Mouse (Mus musculus) left cerebral cortex, adult 18-20 months (tissue): Measurements from ENCODE around the gene Cnr1. TPM values are rescaled to one million over a fixed set of nuclear protein-coding genes. Genes with fewer than 3 reads are reported as not detected.
A peak's percentile ranks its signal among the peaks of the same experiment; 100 is the strongest.

ENCODE experiments used
- DNase-seq, 2 experiments: peaks; one replicate each; pipeline ENCODE4 v3.0.0; 2021 to 2022; ENCODE audit warnings: low spot score in 2 of 2, mixed read lengths in 1 of 2
- long read RNA-seq, 2 experiments: library from polyadenylated mRNA; stranded (forward); transcript quantifications; one replicate each; pipeline ENCODE4 v2.0.0; 2021
- total RNA-seq, 2 experiments: library from RNA; stranded (reverse); gene quantifications; 2 replicates each; pipeline ENCODE4 v1.2.3; 2021

Gene Cnr1
- total RNA-seq = 100 to 1,000 TPM; 125 to 129 TPM
- long read RNA-seq, experiment 1, full-length matches to known transcripts = 17 of 37 reads
- long read RNA-seq, experiment 1, partial matches to known transcripts = 16 of 37 reads
- long read RNA-seq, experiment 1, other reads (novel, unspliced or antisense) = 4 of 37 reads
- long read RNA-seq, experiment 2, full-length matches to known transcripts = 6 of 25 reads
- long read RNA-seq, experiment 2, partial matches to known transcripts = 16 of 25 reads
- long read RNA-seq, experiment 2, other reads (novel, unspliced or antisense) = 3 of 25 reads

GRCm38 (mm10) chr4:33924234-33924888 is at the start of gene Cnr1:
Cnr1 (plus strand) TSS chr4:33924593.
- DNase-seq = peak; percentile 58 to 69

DNA sequence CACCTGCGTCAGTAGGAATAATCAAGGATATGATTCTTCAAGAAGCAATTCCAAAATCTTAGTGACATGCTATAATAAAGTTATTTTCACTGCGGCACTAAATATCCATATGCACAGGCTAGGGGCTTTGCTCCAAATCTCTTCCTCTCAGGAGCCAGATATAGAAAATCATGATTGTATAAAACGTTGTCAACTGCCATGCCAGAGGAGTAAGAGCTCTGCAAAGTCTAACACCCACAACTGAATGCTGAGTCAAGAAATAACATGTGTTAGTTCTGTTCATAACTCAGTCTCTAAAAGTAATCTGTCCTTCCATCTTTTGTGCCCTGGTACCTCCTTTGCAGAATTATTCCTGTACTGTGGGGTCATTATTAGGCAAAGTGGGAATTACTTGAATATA is 44.4 kb upstream of the Cnr1 start:
- peak in 1 of 2 experiments; percentile 9 for DNase-seq

GRCm38 (mm10) chr4:33886026-33886425 is 38.4 kb upstream of the Cnr1 start:
- DNase-seq = no peak

GRCm38 (mm10) chr4:33889976-33890375 is 34.4 kb upstream of the Cnr1 start:
- DNase-seq = no peak

- no peak for DNase-seq
Measured at GRCm38 (mm10) chr4:33892178-33892869, 32.1 kb upstream of the Cnr1 start.

- DNase-seq = peak; percentile 83 to 92
Measured at GRCm38 (mm10) chr4:33893841-33894240, 30.6 kb upstream of the Cnr1 start.

- DNase-seq = no peak
Measured at GRCm38 (mm10) chr4:33895046-33895445, 29.3 kb upstream of the Cnr1 start.

DNA sequence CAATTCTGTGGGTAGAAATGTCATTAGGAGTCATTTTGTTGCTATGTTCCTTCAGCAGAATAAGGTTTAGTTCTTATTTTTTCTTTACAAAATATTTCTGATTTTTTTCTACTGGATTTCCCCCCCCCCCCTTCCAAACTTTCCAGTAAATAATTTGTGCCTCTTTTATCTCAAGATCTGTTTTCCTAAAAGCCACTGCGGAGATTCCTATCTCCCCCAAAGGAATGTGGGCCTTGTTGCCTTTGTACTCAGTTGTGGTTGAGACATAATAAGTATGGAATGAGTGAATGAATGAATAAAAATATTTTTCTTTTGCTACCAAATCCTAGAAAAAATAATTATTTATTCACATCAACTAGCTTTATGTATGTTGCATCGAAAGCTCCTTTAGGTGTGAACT is 28.9 kb upstream of the Cnr1 start:
- DNase-seq = no peak

GRCm38 (mm10) chr4:33901659-33902058 is 22.7 kb upstream of the Cnr1 start:
- DNase-seq = no peak

DNA sequence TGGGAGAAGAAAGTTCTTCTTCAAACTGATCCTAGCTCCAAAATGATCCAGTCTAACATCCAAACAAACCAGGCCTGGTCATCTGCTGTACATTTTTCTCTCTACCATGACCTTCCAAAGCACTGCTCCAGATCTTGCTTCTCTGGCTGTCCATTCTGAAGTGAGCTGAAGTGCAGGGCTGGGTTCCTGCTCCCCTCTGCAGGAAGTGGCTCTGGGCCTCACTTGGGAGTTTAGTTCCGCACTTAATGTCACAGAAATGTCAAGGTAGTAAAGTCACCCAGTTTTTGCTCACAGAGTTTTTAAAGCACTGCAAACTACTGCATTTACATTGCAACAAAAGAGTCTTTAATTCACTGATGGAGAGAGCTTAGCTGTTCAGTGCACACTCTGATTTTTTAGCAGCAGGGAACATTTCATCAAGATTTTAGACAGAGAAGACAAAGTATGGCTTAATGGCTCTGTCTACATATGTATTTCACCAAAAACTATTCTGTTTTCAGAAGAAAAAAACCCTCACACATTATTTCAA is 20.5 kb upstream of the Cnr1 start:
- no peak for DNase-seq

GRCm38 (mm10) chr4:33904826-33905225 is 19.6 kb upstream of the Cnr1 start:
- DNase-seq = no peak

- no peak for DNase-seq
Measured at GRCm38 (mm10) chr4:33908786-33909185, 15.6 kb upstream of the Cnr1 start.

DNA sequence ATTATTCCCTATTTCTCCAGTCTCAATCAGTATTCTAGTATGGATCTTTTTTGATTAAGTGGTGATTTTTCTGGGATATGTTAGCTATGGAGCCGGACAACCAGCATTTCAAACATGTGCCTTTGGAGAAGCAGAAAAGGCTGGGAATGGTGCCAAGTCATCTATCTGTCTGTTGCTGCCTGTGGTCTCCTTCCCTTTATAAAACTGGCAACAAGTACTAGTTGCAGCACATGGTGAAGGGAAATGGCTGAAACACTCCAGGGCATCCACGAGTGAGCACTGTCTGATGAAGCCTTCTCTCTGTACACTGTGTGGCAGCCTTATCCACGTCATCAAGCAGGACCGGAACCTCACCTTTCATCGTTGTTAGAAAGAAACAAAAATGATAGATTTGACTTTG is 8.7 kb upstream of the Cnr1 start:
- DNase-seq = no peak

- DNase-seq = no peak
Measured at GRCm38 (mm10) chr4:33920807-33921206, 3.6 kb upstream of the Cnr1 start.

- DNase-seq = peak; percentile 20 to 32
Measured at GRCm38 (mm10) chr4:33923151-33923760, 1.1 kb upstream of the Cnr1 start.

DNA sequence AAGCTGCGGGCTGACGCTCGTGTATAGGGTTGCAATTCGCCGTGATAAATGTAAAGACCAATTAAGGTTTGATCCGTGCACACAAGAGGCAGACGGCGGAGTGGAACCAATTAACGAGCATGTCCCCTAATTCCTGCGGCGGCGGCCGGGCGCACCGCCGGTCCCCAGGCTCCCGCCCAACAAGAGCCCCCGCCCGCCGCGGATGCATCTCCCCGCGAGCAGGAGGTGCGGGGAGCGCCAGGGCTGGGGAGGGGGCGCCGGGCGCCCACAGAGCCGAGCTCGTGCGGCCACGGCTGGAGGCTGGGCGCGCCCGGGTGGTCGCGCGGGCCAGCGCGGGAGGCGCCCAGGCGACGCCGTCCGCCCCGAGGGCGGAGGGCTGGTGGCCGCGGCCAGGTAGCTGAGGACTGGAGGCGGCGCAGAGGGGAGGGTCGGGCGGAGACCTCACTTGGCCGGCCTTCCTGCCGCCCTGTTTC is 596 bp upstream of the Cnr1 start:
- DNase-seq = peak; percentile 18 to 28

- DNase-seq = peak; percentile 47 to 64
Measured at GRCm38 (mm10) chr4:33924889-33925245, 474 bp downstream of the Cnr1 start.

GRCm38 (mm10) chr4:33925489-33925888 is 1.1 kb downstream of the Cnr1 start:
- no peak for DNase-seq

GRCm38 (mm10) chr4:33926010-33926409 is 1.6 kb downstream of the Cnr1 start:
- DNase-seq = no peak

DNA sequence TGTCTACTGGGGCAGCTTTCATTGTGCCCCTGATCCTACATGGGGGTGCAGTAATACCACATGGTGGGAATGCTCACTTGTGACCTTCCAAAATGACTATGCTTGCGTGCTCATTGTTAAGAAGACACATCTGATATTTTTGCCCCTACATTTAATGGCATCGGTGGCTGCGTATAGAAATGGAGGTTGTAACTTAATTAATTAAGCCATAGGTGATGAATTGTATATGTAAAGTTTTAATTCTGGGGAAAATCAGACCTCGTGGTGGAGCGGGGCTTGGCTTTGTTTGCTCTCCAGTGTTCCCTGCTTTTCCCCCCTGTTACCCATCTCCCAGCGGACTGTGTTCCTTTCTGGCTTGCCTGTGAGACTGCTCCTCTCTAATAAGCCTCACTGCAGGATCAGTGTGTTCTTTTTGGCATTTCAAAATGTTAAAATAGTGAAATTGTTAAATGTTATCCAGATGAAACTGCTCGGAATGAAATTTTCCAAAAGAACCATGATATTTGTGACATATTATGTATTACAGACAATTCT is 2.4 kb downstream of the Cnr1 start:
- DNase-seq = peak in 1 of 2 experiments; percentile 19

- DNase-seq = no peak
Measured at GRCm38 (mm10) chr4:33927644-33928043, 3.3 kb downstream of the Cnr1 start.
